Mouse (Mus musculus) layer of hippocampus, adult 11-12 months (tissue): Measurements from ENCODE around the gene Rnf207.

ENCODE experiments used
- DNase-seq: peaks from one replicate; pipeline ENCODE4 v3.0.0; 2022; ENCODE audit warnings: low spot score

Gene Rnf207

GRCm38 (mm10) chr4:152294188-152294929 is 24.4 kb downstream of the Rnf207 start:
- no peak for DNase-seq

GRCm38 (mm10) chr4:152292102-152292765 is 26.6 kb downstream of the Rnf207 start:
- DNase-seq, result no peak

- DNase-seq, result no peak
Measured at GRCm38 (mm10) chr4:152291562-152291961, 27.2 kb downstream of the Rnf207 start, which contains the start of gene Hes3. TSS of gene Hes3 (minus strand) at chr4:152291662.

- no peak for DNase-seq
Measured at GRCm38 (mm10) chr4:152290991-152291390, 27.8 kb downstream of the Rnf207 start.

- no peak for DNase-seq
Measured at GRCm38 (mm10) chr4:152290385-152290784, 28.4 kb downstream of the Rnf207 start.

- DNase-seq, result no peak
Measured at GRCm38 (mm10) chr4:152288398-152288945, 30.3 kb downstream of the Rnf207 start.

- no peak for DNase-seq
Measured at GRCm38 (mm10) chr4:152287317-152288120, 31.3 kb downstream of the Rnf207 start.

- no peak for DNase-seq
Measured at GRCm38 (mm10) chr4:152286887-152287286, 31.9 kb downstream of the Rnf207 start.

- no peak for DNase-seq
Measured at GRCm38 (mm10) chr4:152286183-152286582, 32.6 kb downstream of the Rnf207 start.

- no peak for DNase-seq
Measured at GRCm38 (mm10) chr4:152285505-152285904, 33.3 kb downstream of the Rnf207 start.

- peak; percentile 88 for DNase-seq
Measured at GRCm38 (mm10) chr4:152283186-152283950, 35.4 kb downstream of the Rnf207 start.

GRCm38 (mm10) chr4:152282721-152283120 is 36.1 kb downstream of the Rnf207 start:
- DNase-seq, result no peak

GRCm38 (mm10) chr4:152281601-152282000 is 37.2 kb downstream of the Rnf207 start:
- DNase-seq, result no peak

- no peak for DNase-seq
Measured at GRCm38 (mm10) chr4:152278986-152279385, 39.8 kb downstream of the Rnf207 start.

GRCm38 (mm10) chr4:152277916-152278315 is 40.9 kb downstream of the Rnf207 start:
- no peak for DNase-seq

GRCm38 (mm10) chr4:152276389-152277347 is 42.1 kb downstream of the Rnf207 start:
- DNase-seq, result no peak

- DNase-seq, result no peak
Measured at GRCm38 (mm10) chr4:152274681-152275131, 44.1 kb downstream of the Rnf207 start.

GRCm38 (mm10) chr4:152273621-152274236 is 45.1 kb downstream of the Rnf207 start, which contains the start of gene Gpr153:
TSS of gene Gpr153 (plus strand) at chr4:152274232.
- no peak for DNase-seq

- DNase-seq, result no peak
Measured at GRCm38 (mm10) chr4:152273191-152273590, 45.6 kb downstream of the Rnf207 start.
